8 mouse cellular contexts compared by ENCODE assay signal in genomic region chr19:41483445-41484040, GRCm38 (mm10). TPM values are rescaled to one million over a fixed set of nuclear protein-coding genes. Genes with fewer than 3 reads are reported as not detected.
A peak's percentile ranks its signal among the peaks of the same experiment; 100 is the strongest.
DNase-seq lines count a peak whose midpoint lies in the region; ATAC-seq and TF ChIP-seq lines count a peak whose summit lies in the region.

No protein-coding gene starts in this region.

- peak overlapping the region; percentile 82 for H3K4me3 ChIP-seq in C2C12 (ENCODE audit: insufficient read depth, poor library complexity, severe bottlenecking)
- peak overlapping the region; percentile 88 for H3K4me3 ChIP-seq in heart, embryonic 11.5 days (ENCODE audit: low read depth, low read length)
- peak overlapping the region; percentile 88 for H3K4me3 ChIP-seq in limb, embryonic 11.5 days (ENCODE audit: low read depth, low read length)
- peak overlapping the region; percentile 99 for H3K4me3 ChIP-seq in midbrain, embryonic 16.5 days (ENCODE audit: low read depth, low read length)

- peaks cover 6% of the 10 kb centered on the region; the same call in 1 of the 2 replicates for H3K4me1 ChIP-seq in heart, embryonic 11.5 days (ENCODE audit: control insufficient read depth, insufficient read depth, low read length)
- H3K4me1 ChIP-seq in limb, embryonic 11.5 days (ENCODE audit: control insufficient read depth, insufficient read depth, low read length): no peaks in the 10 kb centered on the region
- peaks cover 38% of the 10 kb centered on the region for H3K4me1 ChIP-seq in midbrain, embryonic 16.5 days (ENCODE audit: control insufficient read depth, insufficient read depth, low read length)

- WGBS in heart, embryonic 11.5 days (ENCODE audit: insufficient replicate concordance): under 1% methylated on average over 30 of the region's 30 CpGs
- WGBS in limb, embryonic 11.5 days: under 1% methylated on average over 28 of the region's 30 CpGs
- WGBS in midbrain, embryonic 16.5 days: under 1% methylated on average over 29 of the region's 30 CpGs

- DNase-seq in gastrocnemius, adult 18-20 months (ENCODE audit: low spot score): peak; percentile 32
- DNase-seq in gastrocnemius, postnatal 10 days: no peak
- DNase-seq in embryo, embryonic 10 days (ENCODE audit: low spot score): peak; percentile 55
- peak; percentile 52 for DNase-seq in limb, embryonic 11.5 days (ENCODE audit: low spot score)

- peaks cover 52% of the 10 kb centered on the region for H3K79me3 ChIP-seq in C2C12 (ENCODE audit: low read depth)

- peak; percentile 28 for ATAC-seq in heart, embryonic 11.5 days (replicated peaks; ENCODE audit: insufficient number of reproducible peaks, low FRiP score, low TSS enrichment)
- 0 out of 2 replicates have a peak, but pooled peaks have one; percentile 31 for ATAC-seq in limb, embryonic 11.5 days (ENCODE audit: insufficient number of reproducible peaks, low FRiP score, low TSS enrichment, low read depth)
- peak; percentile 53 for ATAC-seq in midbrain, embryonic 16.5 days
- no peak for ATAC-seq in erythroid progenitor cell, adult 5-6 weeks (replicated peaks; ENCODE audit: low FRiP score, poor library complexity, severe bottlenecking)

- H3K9ac ChIP-seq in heart, embryonic 11.5 days (ENCODE audit: low read depth, low read length): peak overlapping the region; percentile 94
- H3K9ac ChIP-seq in limb, embryonic 11.5 days (ENCODE audit: low read length): peak overlapping the region; percentile 90
- H3K9ac ChIP-seq in midbrain, embryonic 16.5 days (ENCODE audit: low read depth, low read length): peak overlapping the region; percentile 94

- peaks cover 6% of the 10 kb centered on the region for H3K36me3 ChIP-seq in C2C12 (ENCODE audit: control insufficient read depth, insufficient read depth)
- no peaks in the 10 kb centered on the region for H3K36me3 ChIP-seq in heart, embryonic 11.5 days (ENCODE audit: control insufficient read depth, insufficient read depth, low read length)
- no peaks in the 10 kb centered on the region for H3K36me3 ChIP-seq in limb, embryonic 11.5 days (ENCODE audit: control insufficient read depth, insufficient read depth, low read length)
- no peaks in the 10 kb centered on the region for H3K36me3 ChIP-seq in midbrain, embryonic 16.5 days (ENCODE audit: control insufficient read depth, insufficient read depth, low read length)

- H3ac ChIP-seq in C2C12 (ENCODE audit: control insufficient read depth, insufficient read length, low read depth): peak overlapping the region; percentile 85

- no peaks in the 10 kb centered on the region for H3K27me3 ChIP-seq in C2C12 (ENCODE audit: control insufficient read depth, insufficient read depth, insufficient read length)
- no peaks in the 10 kb centered on the region for H3K27me3 ChIP-seq in heart, embryonic 11.5 days (ENCODE audit: control insufficient read depth, insufficient read depth, low read length)
- no peaks in the 10 kb centered on the region for H3K27me3 ChIP-seq in limb, embryonic 11.5 days (ENCODE audit: control insufficient read depth, insufficient read depth, low read length)
- H3K27me3 ChIP-seq in midbrain, embryonic 16.5 days (ENCODE audit: control insufficient read depth, insufficient read depth, low read depth, low read length): no peaks in the 10 kb centered on the region

- H3K79me2 ChIP-seq in C2C12 (ENCODE audit: control insufficient read depth, insufficient read depth): peaks cover 56% of the 10 kb centered on the region

- H3K9me3 ChIP-seq in heart, embryonic 11.5 days (replicated peaks; ENCODE audit: control insufficient read depth, low read length): no peaks in the 10 kb centered on the region
- H3K9me3 ChIP-seq in limb, embryonic 11.5 days (ENCODE audit: control insufficient read depth, low read length): no peaks in the 10 kb centered on the region
- H3K9me3 ChIP-seq in midbrain, embryonic 16.5 days (replicated peaks; ENCODE audit: control insufficient read depth, low read length, poor library complexity, severe bottlenecking): no peaks in the 10 kb centered on the region

- H3K27ac ChIP-seq in heart, embryonic 11.5 days (ENCODE audit: low read depth, low read length): peak overlapping the region; percentile 98
- H3K27ac ChIP-seq in limb, embryonic 11.5 days (replicated peaks; ENCODE audit: low read depth, low read length): peak overlapping the region; percentile 96
- H3K27ac ChIP-seq in midbrain, embryonic 16.5 days (ENCODE audit: low read length): peak overlapping the region; percentile 98

- H3K4me2 ChIP-seq in heart, embryonic 11.5 days: peak overlapping the region; percentile 70
- H3K4me2 ChIP-seq in limb, embryonic 11.5 days (ENCODE audit: low read depth, severe bottlenecking): peak overlapping the region; percentile 86
- peak overlapping the region; percentile 77 for H3K4me2 ChIP-seq in midbrain, embryonic 16.5 days (ENCODE audit: low read length)

- no peak for TF ChIP-seq CTCF in C2C12 (IDR thresholded peaks at IDR 0.05; ENCODE audit: control insufficient read depth, insufficient read depth, insufficient read length)

TF ChIP-seq in C2C12, 6 proteins besides CTCF, POLR2A, EP300 and RAD21:
- TF ChIP-seq MYOD1 (IDR thresholded peaks at IDR 0.05; ENCODE audit: control insufficient read depth, insufficient read length, low read depth): no peak
- no peak for TF ChIP-seq MAX (IDR thresholded peaks at IDR 0.05)
- TF ChIP-seq MYOG (IDR thresholded peaks at IDR 0.05; ENCODE audit: control insufficient read depth, extremely low read depth, insufficient read length): no peak
- no peak for TF ChIP-seq FOSL1 (IDR thresholded peaks at IDR 0.05; ENCODE audit: insufficient read depth, low read length, poor library complexity, severe bottlenecking)
- no peak for TF ChIP-seq USF1 (IDR thresholded peaks at IDR 0.05; ENCODE audit: low read depth)
- TF ChIP-seq CEBPB (IDR thresholded peaks at IDR 0.05; ENCODE audit: low read depth): no peak

RNA-seq across cellular contexts. Expression of gene Lcor, which starts 1.1 kb away (rescaled TPM):
- 10 to 100 TPM; 13.2 to 13.8 TPM for total RNA-seq in gastrocnemius, adult 18-20 months (2021)
- 10 to 100 TPM; 14.9 to 20.0 TPM for total RNA-seq in gastrocnemius, postnatal 10 days (2021)
- polyA plus RNA-seq in C2C12 (2012; fragmentation: generic; extraction: Trizol): 1.2 TPM
- 13.1 and 16.3 TPM in 2 replicates for polyA plus RNA-seq in heart, embryonic 11.5 days (2014; fragmentation: Nextera tagmentation; extraction: Ambion mirVana)
- polyA plus RNA-seq in limb, embryonic 11.5 days (2014; fragmentation: Nextera tagmentation; extraction: Ambion mirVana): 11.0 and 11.4 TPM in 2 replicates
- 13.9 and 20.7 TPM in 2 replicates for polyA plus RNA-seq in midbrain, embryonic 16.5 days (2015; fragmentation: Nextera tagmentation; extraction: Ambion mirVana)
- 16.6 and 26.0 TPM in 2 replicates for total RNA-seq in erythroid progenitor cell, adult 5-6 weeks (2015; ENCODE audit: low replicate concordance)
- 36.3 and 41.6 TPM in 2 replicates for total RNA-seq in erythroid progenitor cell, adult 5-6 weeks (2017; ENCODE audit: low replicate concordance)
